Mouse (Mus musculus): Measurements from ENCODE around the gene Fzd9.

DNA sequence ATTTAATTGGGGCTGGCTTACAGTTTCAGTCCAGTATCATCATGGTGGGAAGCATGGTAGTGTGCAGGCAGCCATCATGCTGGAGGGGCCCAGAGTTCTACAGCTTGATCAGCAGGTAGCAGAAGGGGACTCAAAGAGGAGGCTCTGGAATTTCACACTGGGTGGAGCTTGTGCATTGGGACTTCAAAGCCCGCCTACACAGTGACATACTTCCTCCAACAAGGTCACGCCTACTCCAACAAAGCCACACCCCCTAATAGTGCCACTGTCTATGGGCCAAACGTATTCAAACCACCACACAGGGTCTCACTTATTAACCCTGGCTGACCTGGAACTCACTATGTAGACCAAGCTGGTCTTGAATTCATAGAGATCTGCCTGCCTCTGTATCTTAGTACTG is 5.1 kb upstream of the Fzd9 start:
- TF ChIP-seq GATA1 (IDR thresholded peaks at IDR 0.05; ENCODE audit: borderline replicate concordance, low read length) (no peak), FLI1 (IDR thresholded peaks at IDR 0.05; ENCODE audit: low read length) (no peak)

Data from megakaryocyte, embryonic 14.5 days (primary cell).